Mouse (Mus musculus) heart, embryonic 10.5 days (tissue): ENCODE measurements at regions not wholly inside any gene's neighbourhood (a gene's known extent, or its start where the extent isn't known, plus 50 kb on each side); places are given as distances from the start of the nearest gene placed in this dataset.

Experiments
- DNase-seq: peaks from one replicate; pipeline ENCODE4 v3.0.0-alpha.2; 2017; ENCODE audit warnings: low spot score
- H3K27ac ChIP-seq: fragments of 300-500 bp; sonication (generic); 2 replicates; pipeline ENCODE4 v1.5.1; 2016; ENCODE audit warnings: mild to moderate bottlenecking
- H3K27me3 ChIP-seq: fragments of 300-500 bp; sonication (generic); 2 replicates; pipeline ENCODE4 v1.6.1; 2016; ENCODE audit warnings: mild to moderate bottlenecking; ENCODE audit not compliant: poor library complexity, insufficient read depth, severe bottlenecking
- H3K36me3 ChIP-seq: fragments of 300-500 bp; sonication (generic); 2 replicates; pipeline ENCODE4 v1.6.1; 2016; ENCODE audit warnings: mild to moderate bottlenecking, moderate library complexity
- H3K4me1 ChIP-seq: fragments of 300-500 bp; sonication (generic); 2 replicates; pipeline ENCODE4 v1.6.1; 2016; ENCODE audit warnings: mild to moderate bottlenecking
- H3K4me3 ChIP-seq: fragments of 300-500 bp; sonication (generic); 2 replicates; pipeline ENCODE4 v1.5.1; 2016; ENCODE audit warnings: mild to moderate bottlenecking, moderate library complexity
- H3K9me3 ChIP-seq: fragments of 300-500 bp; sonication (generic); 2 replicates; pipeline ENCODE4 v1.6.1; 2016; ENCODE audit warnings: mild to moderate bottlenecking, moderate library complexity
- WGBS: fragments of 180-500 bp; shearing (Covaris S2); methylation state at CpG from one replicate; pipeline ENCODE4 v1.1.7; 2016; 5-methylcytosine and 5-hydroxymethylcytosine counted together

DNA sequence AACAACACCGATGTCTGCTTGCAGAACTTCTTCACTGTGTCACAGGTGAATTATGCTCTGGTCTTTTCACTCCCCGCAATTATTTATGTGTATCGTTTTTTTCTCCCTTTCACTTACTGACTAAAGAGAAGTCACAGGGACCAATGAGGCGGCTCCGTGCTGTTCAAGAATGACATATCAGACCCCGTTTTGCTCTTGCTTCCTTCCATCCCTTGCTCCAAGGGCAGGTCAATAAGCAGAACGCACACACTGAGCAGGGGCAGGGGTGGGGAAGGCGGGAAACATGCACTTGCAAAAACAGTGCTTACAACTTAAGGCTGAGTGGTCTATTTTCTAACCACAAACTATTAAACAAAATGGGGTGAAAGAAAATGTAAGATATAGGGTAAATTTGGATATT lies 3523.4 kb upstream of the Gm7489 start:
- Histone ChIP-seq H3K4me1 (no peaks in the 10 kb centered on the region), H3K9me3 (no peaks in the 10 kb centered on the region), H3K27ac (no peak overlapping the region), H3K36me3 (no peaks in the 10 kb centered on the region), H3K4me3 (no peak overlapping the region), H3K27me3 (no peaks in the 10 kb centered on the region)
- 84% methylated on average over 8 of the region's 8 CpGs for WGBS
- no peak for DNase-seq

DNA sequence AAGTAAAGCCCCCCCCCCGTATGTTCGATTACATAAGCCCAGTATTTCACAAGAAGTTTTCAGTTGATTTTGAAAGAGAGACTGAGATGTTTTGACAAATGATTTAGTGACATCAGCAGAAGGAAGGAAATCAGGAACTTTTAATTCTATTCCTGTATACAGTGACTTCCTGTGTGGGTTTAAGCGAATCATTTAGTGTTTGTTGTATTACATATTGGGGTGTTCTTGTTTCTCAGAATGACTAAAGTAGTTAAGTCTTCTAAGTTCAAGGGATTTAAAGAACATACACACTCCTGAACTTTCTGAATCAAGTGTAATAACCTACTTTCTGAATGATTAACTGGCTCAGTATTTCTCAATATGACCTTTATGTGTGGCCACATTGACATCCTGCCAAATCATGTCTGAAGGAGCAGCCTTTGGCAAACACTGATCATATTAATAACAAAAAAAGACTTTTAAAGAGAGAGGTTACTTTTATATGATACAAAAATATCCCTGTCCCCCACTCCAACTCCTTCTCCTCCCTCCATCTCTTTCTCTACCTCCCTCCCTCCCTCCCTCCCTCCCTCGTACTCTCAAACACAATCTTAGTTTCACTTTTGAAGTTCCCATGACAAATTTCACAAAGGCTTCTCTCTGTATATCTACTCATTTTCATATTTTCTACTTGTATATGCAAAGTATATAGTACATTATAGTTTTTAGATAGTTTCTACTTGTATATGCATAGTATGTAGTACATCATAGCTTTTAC lies 3522.8 kb upstream of the Gm7489 start:
- no peak for DNase-seq
- 87% methylated on average over 4 of the region's 4 CpGs for WGBS
- H3K4me3 ChIP-seq = no peak overlapping the region
- H3K36me3 ChIP-seq = no peaks in the 10 kb centered on the region
- H3K9me3 ChIP-seq = no peaks in the 10 kb centered on the region
- H3K4me1 ChIP-seq = no peaks in the 10 kb centered on the region
- no peaks in the 10 kb centered on the region for H3K27me3 ChIP-seq
- no peak overlapping the region for H3K27ac ChIP-seq

DNA sequence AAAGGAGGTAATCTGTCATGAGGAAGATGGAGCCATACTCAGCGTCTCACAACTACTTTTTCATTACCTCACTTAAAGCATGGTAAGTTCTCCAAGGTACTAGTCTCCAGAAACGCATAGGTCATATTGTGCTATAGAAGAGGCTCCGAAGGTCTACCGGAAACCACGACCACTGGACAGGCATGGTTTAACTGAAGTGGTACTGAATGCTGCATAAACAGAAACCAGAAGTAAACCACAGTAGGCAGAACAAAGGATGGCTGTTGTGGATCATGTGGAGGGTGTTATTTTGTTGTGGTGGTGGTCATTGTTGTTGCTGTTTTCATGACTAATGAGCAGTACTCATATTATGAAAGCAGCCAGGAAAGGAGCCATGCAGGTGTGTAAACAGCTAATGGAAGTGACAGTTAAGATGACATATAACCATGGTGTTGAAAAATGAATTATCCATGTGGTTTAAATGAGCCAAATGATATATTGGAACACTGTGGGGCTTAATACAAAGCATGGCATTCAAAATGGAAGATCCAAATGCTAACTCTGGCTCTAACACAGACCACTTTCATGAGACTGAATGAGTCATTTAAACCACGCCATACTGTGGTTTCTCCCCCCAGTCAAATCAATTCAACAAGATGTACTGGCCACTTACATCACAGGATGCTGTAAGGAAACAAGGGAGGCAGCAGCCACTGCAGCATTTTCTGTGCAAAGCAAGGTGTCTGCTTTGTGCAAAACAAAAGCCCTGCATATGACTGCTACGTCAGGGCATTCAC lies 3484.5 kb upstream of the Gm7489 start:
- Histone ChIP-seq H3K36me3 (no peaks in the 10 kb centered on the region), H3K9me3 (no peaks in the 10 kb centered on the region), H3K27me3 (no peaks in the 10 kb centered on the region), H3K4me3 (no peak overlapping the region), H3K4me1 (no peaks in the 10 kb centered on the region), H3K27ac (no peak overlapping the region)
- 89% methylated on average over 7 of the region's 7 CpGs for WGBS
- DNase-seq = no peak

DNA sequence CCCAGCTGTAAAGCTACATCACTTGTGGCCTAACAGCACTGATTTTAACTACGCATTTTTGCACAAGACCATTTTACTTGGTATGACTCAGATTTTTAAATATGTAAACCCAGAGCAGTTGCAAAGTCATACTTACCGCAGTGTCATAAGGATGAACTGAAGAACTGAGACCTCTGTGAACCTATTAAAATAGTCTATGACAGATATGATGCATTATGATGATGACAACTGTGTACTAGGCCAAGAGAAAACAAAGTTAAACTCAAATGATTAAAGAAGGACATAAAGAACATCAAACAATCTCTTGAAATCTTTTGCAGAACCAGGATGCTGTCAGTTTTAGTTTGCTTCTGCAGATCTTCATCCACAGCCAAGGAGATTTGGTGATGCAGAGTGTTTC lies 3483.3 kb upstream of the Gm7489 start:
- WGBS = 82% methylated on average over 2 of the region's 2 CpGs
- DNase-seq = no peak

DNA sequence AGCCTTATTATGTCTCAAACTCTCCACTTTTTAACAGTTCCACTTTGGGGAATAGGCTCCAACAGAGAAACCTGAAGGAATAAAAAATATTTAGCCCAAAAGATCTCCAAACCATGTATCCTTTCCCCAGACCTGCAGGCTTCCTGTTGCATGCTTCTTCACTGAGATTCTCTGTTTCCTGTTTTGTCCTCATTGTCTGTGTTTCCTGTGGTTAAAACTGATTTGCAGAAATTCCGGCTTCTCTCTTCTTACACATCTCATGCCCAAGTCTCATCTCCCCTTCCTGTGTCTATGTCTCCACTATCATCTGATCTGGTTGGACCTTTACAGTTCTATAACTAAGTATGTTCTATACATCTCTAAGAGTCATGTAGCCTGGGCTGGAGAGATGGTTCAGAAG lies 3482.2 kb upstream of the Gm7489 start:
- no peak overlapping the region for H3K27ac ChIP-seq
- no peaks in the 10 kb centered on the region for H3K27me3 ChIP-seq
- H3K4me3 ChIP-seq = no peak overlapping the region
- H3K36me3 ChIP-seq = no peaks in the 10 kb centered on the region
- H3K4me1 ChIP-seq = no peaks in the 10 kb centered on the region
- 58% methylated on average over 1 of the region's 1 CpGs for WGBS
- no peaks in the 10 kb centered on the region for H3K9me3 ChIP-seq
- no peak for DNase-seq

More for the DNA sequence above, 3483.3 kb upstream of the Gm7489 start:
- no peaks in the 10 kb centered on the region for H3K4me1 ChIP-seq
- H3K9me3 ChIP-seq = no peaks in the 10 kb centered on the region
- no peaks in the 10 kb centered on the region for H3K27me3 ChIP-seq
- H3K27ac ChIP-seq = no peak overlapping the region
- no peak overlapping the region for H3K4me3 ChIP-seq
- no peaks in the 10 kb centered on the region for H3K36me3 ChIP-seq

DNA sequence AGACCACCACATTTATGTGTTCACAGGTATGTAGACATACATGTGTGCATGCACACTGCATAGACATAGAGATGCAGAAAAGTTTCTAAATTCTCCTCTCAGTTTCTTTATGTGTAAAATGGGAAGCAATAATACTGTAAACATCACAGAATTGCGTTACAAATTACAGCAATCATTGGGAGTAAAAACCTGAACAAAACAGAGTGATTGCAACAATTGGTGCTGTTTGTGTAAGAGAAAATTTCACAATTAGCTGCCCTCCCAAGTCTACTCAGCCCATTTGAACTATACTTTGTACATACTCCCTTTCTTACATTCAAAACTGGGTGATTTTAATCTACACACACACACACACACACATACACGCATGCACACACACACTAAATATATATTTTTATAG lies 3480.8 kb upstream of the Gm7489 start:
- Histone ChIP-seq H3K4me3 (no peak overlapping the region), H3K4me1 (no peaks in the 10 kb centered on the region), H3K27ac (no peak overlapping the region), H3K9me3 (no peaks in the 10 kb centered on the region), H3K36me3 (no peaks in the 10 kb centered on the region), H3K27me3 (no peaks in the 10 kb centered on the region)
- 85% methylated on average over 2 of the region's 2 CpGs for WGBS
- no peak for DNase-seq

DNA sequence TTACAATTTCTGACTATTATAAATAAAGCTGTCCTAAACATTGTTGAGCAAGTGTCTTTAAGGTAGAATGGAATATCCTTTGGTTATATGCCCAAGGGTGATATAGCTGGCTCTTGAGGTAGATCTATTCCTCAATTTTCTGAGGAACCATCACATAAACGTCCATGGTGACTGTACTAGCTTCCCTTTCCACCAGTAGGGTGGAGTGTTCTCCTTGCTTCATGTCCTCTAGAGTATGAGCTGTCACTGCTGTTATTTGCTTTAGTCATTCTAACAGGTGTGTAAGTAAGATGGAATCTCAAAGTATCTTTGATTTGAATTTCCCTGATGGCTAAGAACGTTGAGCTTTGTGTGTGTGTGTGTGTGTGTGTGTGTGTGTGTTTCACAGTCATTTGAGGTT lies 3475.7 kb upstream of the Gm7489 start:
- H3K27me3 ChIP-seq = no peaks in the 10 kb centered on the region

DNA sequence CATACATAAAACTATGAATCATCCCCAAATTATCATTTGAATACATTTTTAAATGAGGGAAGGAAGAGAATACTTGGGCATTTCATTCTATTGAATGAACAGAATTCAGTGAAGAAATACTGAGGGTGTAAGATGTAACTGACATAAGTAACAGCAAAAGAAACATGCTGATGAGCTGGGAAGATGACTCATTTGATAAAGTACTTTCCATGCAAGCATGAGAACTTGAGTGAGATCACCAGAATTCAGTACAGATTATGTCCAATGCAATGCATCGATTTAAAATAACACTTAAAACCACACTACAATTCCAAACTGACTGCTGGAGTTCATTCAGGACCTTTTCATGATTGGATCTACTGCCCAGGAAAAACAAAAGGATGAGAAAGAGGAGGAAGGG lies 3467.1 kb upstream of the Gm7489 start:
- no peak overlapping the region for H3K4me3 ChIP-seq
- H3K9me3 ChIP-seq = no peaks in the 10 kb centered on the region
- no peaks in the 10 kb centered on the region for H3K4me1 ChIP-seq
- 87% methylated on average over 1 of the region's 1 CpGs for WGBS
- H3K36me3 ChIP-seq = no peaks in the 10 kb centered on the region
- no peaks in the 10 kb centered on the region for H3K27me3 ChIP-seq
- H3K27ac ChIP-seq = no peak overlapping the region
- no peak for DNase-seq

More for the DNA sequence above, 3475.7 kb upstream of the Gm7489 start:
- WGBS = 54% methylated on average over 2 of the region's 2 CpGs
- DNase-seq = no peak
- no peaks in the 10 kb centered on the region for H3K36me3 ChIP-seq
- H3K4me1 ChIP-seq = no peaks in the 10 kb centered on the region
- peaks cover 5% of the 10 kb centered on the region; the same call in 1 of the 2 replicates for H3K9me3 ChIP-seq
- no peak overlapping the region for H3K27ac ChIP-seq
- H3K4me3 ChIP-seq = no peak overlapping the region

DNA sequence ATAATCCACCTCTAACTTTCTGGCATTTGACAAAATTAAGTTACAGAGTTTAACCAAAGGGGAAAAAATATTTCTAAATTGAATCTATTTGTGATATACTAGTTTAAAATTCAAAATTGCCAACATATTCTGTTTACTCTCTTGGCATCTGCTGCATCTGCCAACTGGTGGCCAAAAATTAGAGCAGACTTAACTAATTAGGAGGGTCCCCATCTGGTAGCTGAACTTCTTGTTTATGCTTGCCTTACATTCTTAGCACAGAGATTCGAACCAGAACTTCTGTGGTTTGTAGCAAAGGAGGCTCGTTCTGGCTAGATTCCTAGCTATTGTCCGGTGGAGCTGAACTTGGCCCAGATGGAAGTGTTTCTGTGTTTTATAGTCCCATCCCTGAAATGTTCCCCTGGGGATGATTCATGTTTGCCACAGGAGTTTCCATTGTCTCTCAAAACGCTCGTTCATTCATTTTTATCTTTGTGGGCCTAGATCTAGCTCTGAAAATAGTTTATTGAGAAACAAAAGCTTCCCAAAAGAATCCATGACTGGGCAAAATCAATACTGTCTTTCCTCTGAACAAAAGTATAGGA lies 3461.5 kb upstream of the Gm7489 start:
- Histone ChIP-seq H3K27me3 (no peaks in the 10 kb centered on the region), H3K36me3 (no peaks in the 10 kb centered on the region), H3K4me3 (no peak overlapping the region), H3K4me1 (no peaks in the 10 kb centered on the region), H3K27ac (no peak overlapping the region), H3K9me3 (no peaks in the 10 kb centered on the region)
- WGBS = 73% methylated on average over 5 of the region's 5 CpGs
- no peak for DNase-seq

DNA sequence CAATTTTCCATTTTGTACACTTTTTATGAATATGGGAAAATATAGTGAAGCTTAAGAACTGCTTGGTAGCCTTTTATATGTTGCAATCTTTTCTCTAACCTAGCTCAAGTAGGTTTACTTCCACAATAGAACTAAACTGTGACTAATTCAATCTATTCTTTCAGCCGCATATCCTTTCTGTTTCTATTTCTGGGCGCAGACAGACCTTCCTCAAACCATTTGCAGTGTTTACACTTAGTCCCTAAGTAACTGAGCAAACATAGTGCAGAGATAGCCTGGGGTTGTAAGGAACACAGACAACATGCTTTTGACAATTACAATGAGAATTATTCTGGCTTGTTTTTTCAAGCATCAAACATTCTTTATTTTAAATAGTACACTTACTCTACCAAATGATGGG lies 3435.1 kb upstream of the Gm7489 start:
- DNase-seq = no peak
- Histone ChIP-seq H3K27ac (no peak overlapping the region), H3K4me3 (no peak overlapping the region), H3K4me1 (no peaks in the 10 kb centered on the region), H3K36me3 (no peaks in the 10 kb centered on the region), H3K9me3 (no peaks in the 10 kb centered on the region), H3K27me3 (no peaks in the 10 kb centered on the region)
- WGBS = 36% methylated on average over 2 of the region's 2 CpGs

DNA sequence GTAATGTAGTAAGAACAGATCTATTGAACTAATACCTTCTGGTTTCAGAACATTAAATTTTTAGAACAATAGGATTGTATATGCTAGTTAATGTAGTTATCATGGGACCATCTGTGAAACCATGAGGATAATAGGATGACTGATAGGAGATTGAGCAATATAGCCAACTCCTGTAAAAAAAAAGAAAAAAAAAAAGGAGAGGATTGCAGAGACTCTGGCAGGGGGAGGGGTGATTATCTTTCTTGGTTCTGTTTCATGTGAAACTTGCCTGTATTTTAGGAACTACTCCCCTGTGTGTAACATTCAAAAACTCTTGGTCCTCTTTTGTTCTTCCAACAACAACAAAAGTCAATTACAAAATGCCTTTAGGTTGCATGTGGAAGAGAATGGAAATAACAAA lies 3412.1 kb upstream of the Gm7489 start:
- no peak overlapping the region for H3K27ac ChIP-seq
- H3K4me3 ChIP-seq = no peak overlapping the region
- no peaks in the 10 kb centered on the region for H3K36me3 ChIP-seq
- H3K9me3 ChIP-seq = no peaks in the 10 kb centered on the region
- no peaks in the 10 kb centered on the region for H3K4me1 ChIP-seq
- no peaks in the 10 kb centered on the region for H3K27me3 ChIP-seq
- DNase-seq = no peak

DNA sequence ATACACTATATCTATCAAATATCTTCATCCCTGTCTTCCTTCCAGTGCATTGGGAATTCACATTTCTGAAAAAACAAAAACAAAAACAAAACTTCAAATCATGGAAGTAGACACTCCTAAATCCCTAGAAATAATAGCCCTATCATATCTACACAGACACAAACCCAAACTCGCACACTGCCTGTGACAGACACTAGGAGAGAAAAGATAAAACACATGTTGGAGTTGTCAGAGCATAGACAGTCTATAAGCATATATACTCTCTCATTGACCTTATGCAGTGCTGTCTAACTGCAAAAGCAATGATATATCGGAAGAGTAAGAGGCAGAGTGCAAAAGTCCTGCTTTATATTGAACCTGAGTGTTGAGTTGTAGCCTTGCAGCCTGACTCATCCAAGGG lies 3386.0 kb upstream of the Gm7489 start:
- DNase-seq = no peak
- peaks cover 12% of the 10 kb centered on the region; the same call in 1 of the 2 replicates for H3K27me3 ChIP-seq
- H3K36me3 ChIP-seq = no peaks in the 10 kb centered on the region
- no peaks in the 10 kb centered on the region for H3K9me3 ChIP-seq
- H3K4me3 ChIP-seq = no peak overlapping the region
- H3K4me1 ChIP-seq = no peaks in the 10 kb centered on the region
- H3K27ac ChIP-seq = no peak overlapping the region
- WGBS = 49% methylated on average over 2 of the region's 2 CpGs

DNA sequence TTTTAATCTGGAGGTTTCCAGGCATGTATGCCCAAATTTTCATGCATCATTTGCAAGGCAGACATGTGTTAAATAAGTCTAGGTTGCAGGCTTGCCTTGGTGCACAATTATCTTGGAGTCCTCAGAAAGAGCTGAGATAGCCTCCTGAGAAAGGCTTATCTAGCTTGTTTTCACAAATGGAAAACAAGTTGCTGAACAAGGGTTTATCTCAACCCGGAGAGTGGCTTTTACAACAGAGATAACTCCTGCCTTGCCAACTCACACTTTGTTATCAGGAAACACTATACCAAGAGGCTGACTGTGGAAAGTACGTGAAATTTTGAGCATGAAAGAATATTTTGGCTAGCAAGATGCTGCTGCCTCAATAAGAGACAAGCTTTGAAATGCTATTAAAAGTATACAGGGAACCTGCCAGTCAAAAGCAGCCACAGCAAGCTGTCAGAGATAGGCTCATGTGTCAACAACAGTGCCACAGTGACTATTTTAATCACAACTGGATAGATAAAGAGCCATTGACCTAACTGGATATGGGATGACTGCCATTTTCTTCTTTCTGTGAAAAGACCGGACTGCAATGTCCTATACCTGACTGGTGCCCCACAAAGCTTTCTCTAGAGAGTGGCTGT lies 3376.6 kb upstream of the Gm7489 start:
- H3K4me1 ChIP-seq = peaks cover 12% of the 10 kb centered on the region; the same call in 1 of the 2 replicates
- H3K4me3 ChIP-seq = no peak overlapping the region
- no peak overlapping the region for H3K27ac ChIP-seq
- no peaks in the 10 kb centered on the region for H3K9me3 ChIP-seq
- no peaks in the 10 kb centered on the region for H3K36me3 ChIP-seq
- peaks cover 49% of the 10 kb centered on the region for H3K27me3 ChIP-seq
- 19% methylated on average over 3 of the region's 3 CpGs for WGBS
- no peak for DNase-seq
